Mouse (Mus musculus) hindbrain, embryonic 12.5 days (tissue): ENCODE results near the gene Pdzd2. TPM values are rescaled to one million over a fixed set of nuclear protein-coding genes. Genes with fewer than 3 reads are reported as not detected.
A peak's percentile ranks its signal among the peaks of the same experiment; 100 is the strongest.

Experiments used
- ATAC-seq: fragments of 200-750 bp; cut with Nextera tagmentation; 2 replicates; pipeline ENCODE4 v1.8.0; 2017; ENCODE audit warnings: moderate TSS enrichment; ENCODE audit not compliant: low FRiP score
- H3K27ac ChIP-seq: fragments of 300-500 bp; sonication (generic); 2 replicates; pipeline ENCODE4 v1.5.1; 2016; ENCODE audit warnings: mild to moderate bottlenecking
- H3K27me3 ChIP-seq: fragments of 300-500 bp; sonication (generic); 2 replicates; pipeline ENCODE4 v1.6.1; 2016; ENCODE audit warnings: mild to moderate bottlenecking
- H3K36me3 ChIP-seq: fragments of 300-500 bp; sonication (generic); 2 replicates; pipeline ENCODE4 v1.6.1; 2016; ENCODE audit warnings: mild to moderate bottlenecking
- H3K4me1 ChIP-seq: fragments of 300-500 bp; sonication (generic); 2 replicates; pipeline ENCODE4 v1.6.1; 2016
- H3K4me2 ChIP-seq: fragments of 300-500 bp; sonication (generic); replicated peaks from 2 replicates; pipeline ENCODE4 v1.6.1; 2016; ENCODE audit warnings: mild to moderate bottlenecking
- H3K4me3 ChIP-seq: fragments of 300-500 bp; sonication (generic); 2 replicates; pipeline ENCODE4 v1.5.1; 2016; ENCODE audit warnings: mild to moderate bottlenecking
- H3K9ac ChIP-seq: fragments of 300-500 bp; sonication (generic); 2 replicates; pipeline ENCODE4 v1.6.1; 2016; ENCODE audit warnings: mild to moderate bottlenecking, moderate library complexity
- H3K9me3 ChIP-seq: fragments of 300-500 bp; sonication (generic); replicated peaks from 2 replicates; pipeline ENCODE4 v1.6.1; 2016; ENCODE audit warnings: mild to moderate bottlenecking
- WGBS: fragments of 180-500 bp; shearing (Covaris S2); methylation state at CpG from one replicate; pipeline ENCODE4 v1.1.7; 2016; 5-methylcytosine and 5-hydroxymethylcytosine counted together
- polyA plus RNA-seq: library from polyadenylated mRNA; unstranded; fragments of >200 nt; fragmentation: Nextera tagmentation; extraction: Ambion mirVana; gene quantifications from 2 replicates; pipeline ENCODE4 v1.2.1, GENCODE M21; 2016

The Pdzd2 gene
- polyA plus RNA-seq, 1 experiment from 2014 or later: 8.7 TPM

GRCm38 (mm10) chr15:12334381-12334780 is 405.3 kb downstream of the Pdzd2 start:
- WGBS: 84% methylated on average over 4 of the region's 4 CpGs
- H3K27ac ChIP-seq: no peak overlapping the region
- no peaks in the 10 kb centered on the region for H3K27me3 ChIP-seq
- no peak overlapping the region for H3K9ac ChIP-seq
- no peak overlapping the region for H3K4me3 ChIP-seq
- 0 out of 2 replicates have a peak, but pooled peaks cover 2% of the 10 kb centered on the region for H3K4me1 ChIP-seq
- no peak for ATAC-seq
- no peaks in the 10 kb centered on the region for H3K9me3 ChIP-seq
- H3K4me2 ChIP-seq: no peak overlapping the region
- no peaks in the 10 kb centered on the region for H3K36me3 ChIP-seq

GRCm38 (mm10) chr15:12331300-12331699 is 408.4 kb downstream of the Pdzd2 start:
- Histone ChIP-seq H3K4me2 (no peak overlapping the region), H3K4me1 (0 out of 2 replicates have a peak, but pooled peaks cover under 1% of the 10 kb centered on the region), H3K9me3 (no peaks in the 10 kb centered on the region), H3K4me3 (no peak overlapping the region), H3K36me3 (no peaks in the 10 kb centered on the region), H3K27ac (no peak overlapping the region), H3K27me3 (no peaks in the 10 kb centered on the region), H3K9ac (no peak overlapping the region)
- ATAC-seq: no peak
- WGBS: 75% methylated on average over 1 of the region's 1 CpGs

- no peak overlapping the region for H3K4me2 ChIP-seq
- no peak for ATAC-seq
- H3K27me3 ChIP-seq: no peaks in the 10 kb centered on the region
- no peak overlapping the region for H3K27ac ChIP-seq
- no peak overlapping the region for H3K4me3 ChIP-seq
- 0 out of 2 replicates have a peak, but pooled peaks cover 3% of the 10 kb centered on the region for H3K4me1 ChIP-seq
- H3K9me3 ChIP-seq: no peaks in the 10 kb centered on the region
- no peaks in the 10 kb centered on the region for H3K36me3 ChIP-seq
- H3K9ac ChIP-seq: no peak overlapping the region
These were observed 408.8 kb downstream of the Pdzd2 start for GRCm38 (mm10) chr15:12330892-12331291.

GRCm38 (mm10) chr15:12330389-12330788 is 409.3 kb downstream of the Pdzd2 start:
- Histone ChIP-seq H3K9me3 (no peaks in the 10 kb centered on the region), H3K36me3 (no peaks in the 10 kb centered on the region), H3K4me2 (no peak overlapping the region), H3K27ac (no peak overlapping the region), H3K27me3 (no peaks in the 10 kb centered on the region), H3K9ac (no peak overlapping the region), H3K4me3 (no peak overlapping the region), H3K4me1 (0 out of 2 replicates have a peak, but pooled peaks cover 3% of the 10 kb centered on the region)
- ATAC-seq: no peak
- 89% methylated on average over 3 of the region's 3 CpGs for WGBS

GRCm38 (mm10) chr15:12324326-12324725 is 415.4 kb downstream of the Pdzd2 start:
- 0 out of 2 replicates have a peak overlapping the region, but pooled peaks have one; percentile 16 for H3K4me2 ChIP-seq
- H3K9ac ChIP-seq: no peak overlapping the region
- no peak overlapping the region for H3K4me3 ChIP-seq
- H3K27ac ChIP-seq: no peak overlapping the region
- 72% methylated on average over 1 of the region's 1 CpGs for WGBS
- no peak for ATAC-seq
- no peaks in the 10 kb centered on the region for H3K9me3 ChIP-seq
- H3K36me3 ChIP-seq: no peaks in the 10 kb centered on the region
- peaks cover 25% of the 10 kb centered on the region for H3K4me1 ChIP-seq
- peaks cover 8% of the 10 kb centered on the region; the same call in 1 of the 2 replicates for H3K27me3 ChIP-seq

GRCm38 (mm10) chr15:12322676-12323402 is 416.9 kb downstream of the Pdzd2 start:
- Histone ChIP-seq H3K36me3 (no peaks in the 10 kb centered on the region), H3K9ac (peak overlapping the region; percentile 99), H3K4me1 (peaks cover 25% of the 10 kb centered on the region), H3K27ac (no peak overlapping the region), H3K4me3 (peak overlapping the region; percentile 98), H3K4me2 (peak overlapping the region; percentile 70), H3K9me3 (no peaks in the 10 kb centered on the region), H3K27me3 (peaks cover 17% of the 10 kb centered on the region; the same call in 1 of the 2 replicates)
- WGBS: 24% methylated on average over 9 of the region's 9 CpGs
- no peak for ATAC-seq

GRCm38 (mm10) chr15:12321788-12322621 is 417.7 kb downstream of the Pdzd2 start, which contains the start of gene 1810049J17Rik:
TSS of gene 1810049J17Rik (minus strand) at chr15:12321899.
- peak within 1 kb of the TSS; percentile 70 for H3K4me2 ChIP-seq
- H3K4me3 ChIP-seq: peak within 1 kb of the TSS; percentile 98
- H3K27ac ChIP-seq: peak within 1 kb of the TSS; percentile 96
- H3K9me3 ChIP-seq: no peaks in the 10 kb centered on the region
- peaks cover 17% of the 10 kb centered on the region; the same call in 1 of the 2 replicates for H3K27me3 ChIP-seq
- peak; percentile 36 for ATAC-seq
- WGBS: under 1% methylated on average over 68 of the region's 70 CpGs
- no peaks in the 10 kb centered on the region for H3K36me3 ChIP-seq
- H3K9ac ChIP-seq: peak within 1 kb of the TSS; percentile 99
- peaks cover 25% of the 10 kb centered on the region for H3K4me1 ChIP-seq

- Histone ChIP-seq H3K4me2 (peak within 1 kb of the TSS; percentile 70), H3K27me3 (peaks cover 17% of the 10 kb centered on the region; the same call in 1 of the 2 replicates), H3K36me3 (no peaks in the 10 kb centered on the region), H3K9me3 (no peaks in the 10 kb centered on the region), H3K4me1 (peaks cover 24% of the 10 kb centered on the region), H3K9ac (peak within 1 kb of the TSS; percentile 99), H3K4me3 (peak within 1 kb of the TSS; percentile 98), H3K27ac (peak within 1 kb of the TSS; percentile 96)
- ATAC-seq: peak; percentile 98
- WGBS: 0% methylated on average over 71 of the region's 74 CpGs
These were observed 418.5 kb downstream of the Pdzd2 start, which contains the start of gene Golph3 for GRCm38 (mm10) chr15:12321091-12321787. TSS of gene Golph3 (plus strand) at chr15:12321450.

- WGBS: 6% methylated on average over 22 of the region's 22 CpGs
- H3K9me3 ChIP-seq: no peaks in the 10 kb centered on the region
- peak overlapping the region; percentile 98 for H3K4me3 ChIP-seq
- H3K36me3 ChIP-seq: no peaks in the 10 kb centered on the region
- H3K9ac ChIP-seq: peak overlapping the region; percentile 99
- H3K4me2 ChIP-seq: peak overlapping the region; percentile 61
- peaks cover 17% of the 10 kb centered on the region; the same call in 1 of the 2 replicates for H3K27me3 ChIP-seq
- H3K27ac ChIP-seq: peak overlapping the region; percentile 96; the same call in 1 of the 2 replicates
- no peak; the same call in 1 of the 2 replicates for ATAC-seq
- H3K4me1 ChIP-seq: peaks cover 22% of the 10 kb centered on the region
These were observed 419.2 kb downstream of the Pdzd2 start for GRCm38 (mm10) chr15:12320441-12321090.

GRCm38 (mm10) chr15:12319889-12320288 is 419.8 kb downstream of the Pdzd2 start:
- Histone ChIP-seq H3K4me3 (no peak overlapping the region), H3K36me3 (no peaks in the 10 kb centered on the region), H3K4me2 (no peak overlapping the region), H3K27me3 (peaks cover 17% of the 10 kb centered on the region; the same call in 1 of the 2 replicates), H3K9me3 (no peaks in the 10 kb centered on the region), H3K9ac (no peak overlapping the region), H3K4me1 (peaks cover 22% of the 10 kb centered on the region), H3K27ac (no peak overlapping the region)
- no peak for ATAC-seq
- 43% methylated on average over 5 of the region's 5 CpGs for WGBS

- no peak overlapping the region for H3K9ac ChIP-seq
- H3K4me3 ChIP-seq: no peak overlapping the region
- no peak overlapping the region for H3K4me2 ChIP-seq
- no peaks in the 10 kb centered on the region for H3K36me3 ChIP-seq
- peaks cover 17% of the 10 kb centered on the region; the same call in 1 of the 2 replicates for H3K27me3 ChIP-seq
- H3K27ac ChIP-seq: no peak overlapping the region
- no peak for ATAC-seq
- H3K4me1 ChIP-seq: peaks cover 11% of the 10 kb centered on the region
- H3K9me3 ChIP-seq: no peaks in the 10 kb centered on the region
- WGBS: 78% methylated on average over 8 of the region's 8 CpGs
These were observed 421.3 kb downstream of the Pdzd2 start for GRCm38 (mm10) chr15:12318451-12318850.
